Mouse (Mus musculus) cerebellum, adult 9-11 months (tissue): Measurements from ENCODE around the gene Smarcc1.
"Not testable (repeated sequence)": the region's sequence is repeated elsewhere in the genome, so short reads cannot be mapped to it uniquely, and the experiment has no call there.

ENCODE experiments used
- DNase-seq: peaks from one replicate; pipeline ENCODE4 v3.0.0; 2022

The Smarcc1 gene

DNA sequence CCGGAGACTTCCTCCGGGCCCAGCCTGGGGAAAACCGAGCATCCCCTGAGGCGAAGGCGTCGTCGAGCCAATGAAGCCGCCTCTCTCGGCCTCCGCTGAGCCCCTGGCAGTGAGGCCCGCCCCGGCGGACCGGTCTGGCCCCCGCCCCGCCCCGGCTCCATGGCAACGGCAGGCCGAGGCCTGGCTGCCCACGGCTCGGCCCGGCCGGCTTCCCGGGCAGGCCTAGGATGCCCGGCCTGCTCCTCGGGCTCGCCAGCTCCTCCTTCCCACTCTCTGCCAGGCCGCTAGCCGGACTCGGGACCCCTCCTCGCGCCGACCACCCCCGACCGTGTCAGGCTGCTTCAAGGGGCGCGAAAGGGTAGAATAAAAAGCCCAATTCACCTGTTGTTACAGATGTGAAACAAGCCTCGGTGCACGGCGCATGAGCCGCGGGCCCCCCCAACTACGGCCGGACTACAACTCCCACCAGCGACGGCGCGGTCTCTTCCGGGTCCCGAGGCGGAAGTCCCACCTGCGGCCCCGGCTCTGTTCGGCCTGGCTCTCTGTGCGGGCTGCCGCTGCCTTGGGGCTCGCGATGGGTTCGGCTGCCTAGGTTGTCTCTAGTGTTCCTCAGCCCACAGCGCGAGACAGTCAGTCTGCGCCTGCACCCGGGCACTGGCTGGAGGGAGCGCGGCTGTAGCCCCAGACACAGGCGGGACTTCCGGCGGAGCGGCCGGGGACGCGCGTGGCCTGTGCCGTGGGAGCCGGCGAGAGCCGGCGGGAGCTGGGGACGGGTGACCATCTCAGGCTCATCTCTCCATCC lies at the start of gene Smarcc1:
Gene Smarcc1 (plus strand): TSS at position 732 of the 802 bp plus-strand sequence.
- peak; percentile 86 for DNase-seq

DNA sequence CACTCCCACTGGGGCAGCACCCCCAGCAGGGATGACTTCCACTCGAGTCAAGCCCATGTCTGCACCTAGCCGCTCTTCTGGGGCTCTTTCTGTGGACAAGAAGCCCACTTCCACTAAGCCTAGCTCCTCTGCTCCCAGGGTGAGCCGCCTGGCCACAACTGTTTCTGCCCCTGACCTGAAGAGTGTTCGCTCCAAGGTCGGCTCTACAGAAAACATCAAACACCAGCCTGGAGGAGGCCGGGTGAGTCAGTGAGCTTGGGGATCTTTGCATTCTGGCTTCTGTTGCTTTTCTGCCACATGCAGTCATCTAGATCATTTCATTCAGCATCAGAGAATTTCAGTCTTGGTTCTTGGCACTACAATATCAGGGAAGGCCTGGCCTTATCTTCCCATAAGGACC lies 48.8 kb upstream of the Smarcc1 start:
- no peak for DNase-seq

DNA sequence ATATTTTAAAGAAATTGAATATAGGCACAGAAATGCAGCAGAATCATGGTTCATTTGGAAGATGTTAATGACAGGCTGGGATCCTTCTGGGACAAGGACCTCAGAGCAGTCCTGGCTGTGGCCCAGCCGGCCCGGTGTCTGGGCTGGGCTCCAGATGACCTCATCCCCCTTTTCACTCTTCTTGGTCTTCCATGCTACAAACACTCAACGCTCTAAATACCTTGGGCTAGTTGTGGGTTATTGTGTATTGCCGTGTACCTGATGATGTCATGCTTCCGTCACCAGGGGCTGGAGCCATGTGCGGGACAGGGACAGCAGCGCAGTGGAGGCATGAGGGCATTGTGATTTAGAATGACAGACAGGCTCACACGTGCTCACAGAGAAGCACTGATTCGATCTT lies 47.1 kb upstream of the Smarcc1 start:
- DNase-seq = peak; percentile 85

DNA sequence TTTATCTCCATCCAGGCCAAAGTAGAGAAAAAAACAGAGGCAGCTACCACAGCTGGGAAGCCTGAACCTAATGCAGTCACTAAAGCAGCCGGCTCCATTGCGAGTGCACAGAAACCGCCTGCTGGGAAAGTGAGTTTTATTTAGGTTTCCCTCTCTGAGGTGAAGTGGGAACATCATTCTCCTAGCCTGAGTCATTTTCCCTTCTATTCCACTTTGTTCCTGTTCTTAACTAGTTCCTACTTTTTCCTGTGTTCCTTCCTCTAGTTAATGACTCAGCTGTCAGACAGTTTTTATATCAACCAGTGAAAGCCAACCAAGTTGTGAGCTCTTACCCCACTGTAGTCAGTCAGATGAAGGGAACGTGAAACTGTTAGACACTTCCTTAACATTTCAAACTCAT lies 46.5 kb upstream of the Smarcc1 start:
- no peak for DNase-seq

DNA sequence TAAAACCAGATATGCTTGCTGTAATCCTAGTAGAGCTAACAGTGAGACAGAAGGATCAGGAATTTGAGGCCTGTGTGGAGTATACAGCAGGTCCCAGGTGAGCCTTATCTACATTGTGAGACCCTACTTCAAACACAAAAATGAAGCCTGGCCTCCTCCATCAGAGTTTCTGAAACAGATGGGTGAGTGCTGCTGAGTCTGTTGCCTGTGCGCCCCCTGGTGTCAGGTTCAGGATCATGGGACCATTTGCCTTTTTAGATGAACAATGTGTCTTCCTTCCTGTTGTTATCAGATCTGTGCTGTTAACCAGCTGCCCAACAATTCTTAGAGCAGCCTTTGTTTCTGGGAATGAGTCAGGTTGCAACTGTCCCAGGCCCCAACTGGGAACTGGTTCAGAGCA lies 45.7 kb upstream of the Smarcc1 start:
- DNase-seq = peak; percentile 80

DNA sequence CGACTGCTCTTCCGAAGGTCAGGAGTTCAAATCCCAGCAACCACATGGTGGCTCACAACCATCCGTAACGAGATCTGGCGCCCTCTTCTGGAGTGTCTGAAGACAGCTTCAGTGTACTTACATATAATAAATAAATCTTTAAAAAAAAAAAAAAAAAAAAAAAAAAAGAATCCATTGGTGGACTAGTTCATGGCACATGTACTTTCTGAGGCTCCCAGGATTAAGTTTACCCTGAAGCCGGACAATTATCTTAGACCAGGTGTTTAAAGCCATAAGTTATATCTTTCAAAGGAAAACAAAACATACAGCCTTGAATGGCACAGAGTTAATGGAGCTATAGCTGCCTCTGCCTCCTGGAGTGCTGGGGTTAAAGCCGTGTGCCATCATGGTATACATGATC lies 41.0 kb upstream of the Smarcc1 start:
- not testable (repeated sequence) for DNase-seq

DNA sequence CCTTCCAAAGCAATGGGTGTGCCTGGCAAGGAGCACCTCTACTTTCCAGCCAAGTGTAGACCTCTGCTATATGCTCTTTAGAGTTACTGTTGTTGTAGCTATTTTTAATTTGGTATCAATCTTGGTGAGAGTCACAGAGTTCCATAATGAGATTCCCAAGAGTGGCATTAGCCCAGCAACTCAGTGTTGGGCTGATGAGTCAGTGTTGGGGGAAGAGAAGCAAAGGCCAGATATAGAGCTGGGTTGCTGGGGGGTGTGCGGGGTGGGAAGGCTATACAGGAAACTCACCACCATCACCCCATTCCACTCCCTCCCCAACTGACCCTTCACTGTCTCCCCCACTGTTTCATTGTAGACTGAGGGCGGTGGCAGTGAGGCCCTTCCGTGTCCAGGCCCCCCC lies 36.4 kb upstream of the Smarcc1 start:
- DNase-seq = no peak

DNA sequence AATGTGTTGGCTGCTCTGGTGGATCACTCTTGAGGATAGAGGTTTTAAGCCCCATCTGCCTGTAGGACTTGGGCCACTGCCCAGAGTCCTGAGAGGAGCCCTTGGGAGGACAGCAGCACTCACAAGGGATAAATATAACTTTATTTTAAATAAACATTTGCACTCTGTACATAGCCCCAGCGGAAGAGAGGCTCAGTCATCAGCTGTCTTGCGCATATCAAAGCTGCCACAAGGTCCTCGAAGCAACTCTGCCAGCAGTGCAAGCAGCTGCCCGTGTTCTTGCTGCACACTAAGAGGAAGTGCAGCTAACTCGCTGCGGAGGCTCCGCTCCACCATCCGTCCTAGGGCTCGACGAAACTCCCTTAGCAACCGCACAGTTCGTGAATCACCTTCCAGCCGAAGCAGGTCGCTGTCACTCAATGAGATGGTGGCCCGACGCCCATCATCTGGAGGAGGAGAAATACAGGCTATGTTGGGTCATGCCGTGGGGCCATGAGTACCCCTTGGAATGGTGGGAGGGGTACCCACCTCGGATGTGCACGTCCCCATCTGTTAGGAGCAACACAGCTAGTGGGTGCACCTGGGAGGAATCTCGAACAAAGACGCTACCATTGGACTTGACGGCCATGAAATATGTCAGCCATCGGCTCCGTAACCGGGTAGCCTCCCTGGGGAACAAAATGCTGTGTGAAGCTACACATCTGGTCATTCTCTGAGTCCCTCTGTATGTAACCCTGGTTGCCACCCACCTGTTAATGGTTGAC lies 33.1 kb upstream of the Smarcc1 start:
- no peak for DNase-seq

DNA sequence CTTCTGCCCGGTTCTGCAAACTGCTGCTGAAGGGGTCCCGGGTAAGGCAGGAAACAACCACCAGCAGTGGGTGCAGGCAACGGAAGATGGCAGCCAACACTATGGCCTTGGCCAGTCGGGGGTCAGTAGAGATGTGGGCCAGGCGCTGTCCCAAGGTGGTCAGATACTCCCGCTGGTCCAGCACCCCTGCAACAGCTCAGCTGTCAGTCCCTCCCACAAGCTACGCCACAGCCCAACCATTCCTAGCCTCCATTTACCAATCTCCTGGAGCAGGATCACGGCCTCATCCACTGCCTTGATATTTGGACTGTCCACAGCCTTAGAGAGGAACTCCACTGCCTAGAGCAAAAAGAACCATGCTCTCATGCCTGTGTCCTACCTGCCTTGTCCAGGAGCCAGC lies 31.8 kb upstream of the Smarcc1 start:
- no peak for DNase-seq

DNA sequence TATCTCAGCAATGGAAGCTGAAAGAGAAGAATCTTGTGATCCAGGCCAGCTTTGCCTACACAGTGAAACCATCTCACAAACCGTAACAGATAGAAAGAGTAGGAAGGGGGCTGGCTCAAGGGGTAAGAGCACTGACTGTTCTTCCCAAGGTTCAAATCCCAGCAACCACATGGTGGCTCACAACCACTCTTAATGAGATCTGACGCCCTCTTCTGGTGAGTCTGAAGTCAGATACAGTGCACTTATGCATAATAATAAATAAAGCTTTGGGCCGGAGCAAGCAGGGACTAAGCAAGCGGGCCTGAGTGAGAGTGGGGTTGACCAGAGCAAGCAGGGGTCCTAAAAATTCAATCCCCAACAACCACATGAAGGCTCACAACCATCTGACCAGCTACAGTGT lies 24.2 kb upstream of the Smarcc1 start:
- no peak for DNase-seq

DNA sequence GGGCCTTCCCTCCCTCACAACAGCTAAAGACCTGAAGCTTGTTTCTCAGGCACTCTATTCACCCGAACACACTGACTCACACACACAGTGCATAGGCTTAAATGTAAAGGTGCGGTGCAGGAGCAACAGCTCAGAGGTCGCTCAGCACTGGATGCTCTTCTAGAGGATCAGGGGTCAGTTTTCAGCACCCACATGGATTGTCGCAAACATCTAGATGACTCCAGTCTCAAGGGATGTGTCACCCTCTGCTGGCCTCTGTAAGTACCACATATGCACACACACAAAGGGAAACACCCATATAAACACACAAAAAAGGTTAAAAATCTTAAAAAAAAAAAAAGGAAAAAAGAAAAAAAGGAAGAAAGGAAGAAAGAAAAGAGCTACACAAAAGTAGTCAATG lies 22.7 kb upstream of the Smarcc1 start:
- no peak for DNase-seq

DNA sequence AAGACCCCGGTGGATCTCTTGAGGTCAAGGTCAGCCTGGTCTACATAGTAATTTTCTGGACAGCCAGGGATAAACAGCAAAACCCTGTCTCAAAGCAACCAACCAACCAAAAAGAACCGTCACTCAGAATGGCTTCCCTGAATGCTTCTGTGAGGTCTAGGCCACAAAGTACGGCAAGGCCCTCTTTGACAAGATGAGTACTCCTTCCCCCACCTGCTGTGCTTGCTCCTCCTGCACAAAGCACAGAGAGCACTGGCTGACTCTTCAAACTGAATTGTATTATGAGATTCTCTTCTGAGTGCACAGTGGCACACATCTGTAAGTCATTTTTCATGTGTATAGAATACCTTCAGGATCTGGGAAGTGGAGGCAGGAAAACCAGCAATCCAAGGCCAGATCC lies 19.7 kb upstream of the Smarcc1 start:
- DNase-seq = no peak

DNA sequence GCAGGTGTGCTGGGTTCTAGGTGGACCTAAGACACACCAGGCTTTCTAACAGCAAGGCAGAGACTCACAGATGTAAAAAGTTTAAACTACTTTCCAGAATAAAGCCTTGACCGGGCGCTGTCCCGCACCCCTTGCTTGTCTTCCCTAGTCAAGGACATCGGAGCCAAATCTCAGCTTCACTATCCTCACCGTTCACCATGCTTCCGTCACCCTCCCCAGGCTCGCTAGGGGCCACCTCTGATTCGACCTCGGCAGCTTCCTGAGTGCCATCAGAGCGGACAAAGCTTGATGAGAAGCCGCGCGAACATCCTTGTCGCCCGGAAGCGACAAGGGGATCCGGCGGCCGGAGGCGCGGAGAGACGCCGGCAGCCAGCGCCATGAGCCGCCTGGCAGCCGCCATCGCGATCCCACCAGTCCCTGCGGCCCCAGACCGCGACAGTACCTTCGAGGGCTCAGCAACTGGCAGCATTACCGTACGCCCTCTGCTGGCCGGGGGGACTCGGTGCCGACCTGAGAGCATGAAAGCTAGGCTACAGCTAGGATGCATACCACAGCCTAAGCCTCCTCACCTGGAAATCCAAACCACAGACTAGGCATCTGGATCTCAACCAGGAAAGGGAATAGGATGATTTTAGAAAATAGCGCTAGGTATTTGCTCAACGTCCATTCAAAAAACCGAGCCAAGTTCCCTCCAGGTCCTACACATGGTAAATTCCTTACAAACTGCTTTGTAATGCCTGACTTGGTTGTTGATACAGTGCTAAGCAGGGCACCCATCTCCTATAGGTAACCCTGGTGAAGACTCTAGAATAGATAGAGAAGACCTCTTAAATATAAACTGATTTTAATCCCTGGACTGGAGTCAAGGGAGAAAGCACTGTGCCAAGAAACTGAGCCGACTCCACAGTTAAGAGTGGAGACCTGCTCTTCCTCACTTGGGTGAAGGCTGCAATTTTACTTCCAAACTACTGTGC lies 16.6 kb upstream of the Smarcc1 start:
- DNase-seq = peak; percentile 90

DNA sequence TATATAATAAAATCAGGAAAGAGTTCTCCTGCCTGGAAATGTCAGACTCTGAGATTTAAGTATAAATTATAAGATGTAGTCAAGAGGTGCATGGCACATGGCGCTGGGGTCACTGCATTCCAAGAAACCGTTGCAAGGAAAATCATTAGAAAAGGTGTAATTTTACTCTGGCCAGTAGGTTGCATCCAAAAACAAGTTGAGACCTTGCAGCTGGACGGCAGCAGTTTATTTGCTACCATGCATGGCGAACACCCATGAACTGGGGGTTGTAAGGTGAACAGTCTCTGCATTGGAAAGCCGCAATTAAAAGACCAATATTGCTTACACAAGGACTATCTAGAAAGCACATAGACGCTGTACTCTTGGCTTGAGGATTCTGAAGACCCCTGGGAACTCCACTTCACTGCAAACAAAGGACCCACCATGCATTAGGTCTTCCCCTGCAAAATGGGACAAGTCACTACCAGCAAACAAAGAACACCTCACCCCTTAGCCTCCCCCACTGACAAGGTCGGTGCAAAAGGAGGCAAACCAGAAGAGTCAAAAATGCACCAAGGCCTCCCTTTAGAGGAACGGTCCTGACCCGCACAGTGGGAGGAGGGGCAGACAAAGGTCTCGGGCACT lies 1.0 kb upstream of the Smarcc1 start:
- DNase-seq = no peak

DNA sequence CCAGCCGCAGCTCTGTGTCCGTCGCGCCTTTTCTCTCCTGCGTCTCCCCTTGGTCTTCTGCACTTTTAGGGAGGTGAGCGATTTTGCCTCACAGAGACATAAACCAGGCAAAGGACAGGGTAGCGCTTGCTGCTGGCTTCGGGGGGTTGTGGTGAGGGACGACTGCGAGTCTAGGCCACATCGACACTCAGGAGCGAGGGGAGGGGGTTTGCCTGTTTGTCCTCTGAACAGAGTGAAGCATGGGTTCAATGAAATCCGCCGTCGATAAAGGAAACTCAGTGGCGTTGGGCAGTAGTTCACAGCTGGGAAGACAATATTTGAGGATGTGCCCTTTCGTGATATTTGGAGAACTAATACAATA lies 251 bp downstream of the Smarcc1 start, which contains the start of gene Dhx30:
Gene Dhx30 (minus strand): TSS at position 52 of the 361 bp plus-strand sequence.
- no peak for DNase-seq

DNA sequence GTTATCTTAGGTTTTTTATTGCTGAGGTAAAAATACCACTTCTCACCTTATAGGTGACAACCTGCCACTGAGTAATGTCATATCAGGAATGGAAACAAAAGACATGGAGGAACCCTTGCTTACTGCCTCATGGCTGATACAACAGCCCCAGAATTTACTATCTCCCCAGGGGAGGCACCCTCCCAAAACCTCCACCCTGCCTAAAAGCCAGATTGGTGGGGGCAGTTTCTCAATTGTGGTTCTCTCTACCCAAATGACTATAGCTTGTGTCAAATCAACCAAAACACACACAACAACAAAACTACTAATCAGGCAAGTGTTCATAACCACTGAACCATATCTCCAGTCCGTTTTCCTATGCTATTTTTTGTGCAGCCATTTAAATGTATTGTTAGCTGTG lies 741 bp downstream of the Smarcc1 start:
- no peak for DNase-seq

DNA sequence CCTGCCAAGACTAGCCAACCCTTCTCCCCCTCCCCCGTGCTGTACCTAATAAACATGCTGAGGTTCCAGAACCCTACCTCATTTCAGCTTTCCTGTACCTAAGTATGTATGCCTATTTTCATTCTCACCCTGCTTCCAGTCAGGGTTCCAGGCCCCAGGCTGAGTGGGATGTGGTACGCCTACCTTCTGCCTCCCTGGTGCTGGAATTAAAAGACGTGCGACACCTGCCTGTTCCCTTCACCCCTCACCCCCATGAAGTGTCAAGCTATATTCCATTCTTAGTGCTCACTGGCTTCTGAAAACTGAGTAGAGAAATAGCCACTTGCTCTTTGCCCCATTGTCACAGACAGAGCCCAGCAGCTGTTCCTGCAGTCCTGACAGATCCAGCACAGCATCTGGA lies 3.9 kb downstream of the Smarcc1 start:
- DNase-seq = no peak

DNA sequence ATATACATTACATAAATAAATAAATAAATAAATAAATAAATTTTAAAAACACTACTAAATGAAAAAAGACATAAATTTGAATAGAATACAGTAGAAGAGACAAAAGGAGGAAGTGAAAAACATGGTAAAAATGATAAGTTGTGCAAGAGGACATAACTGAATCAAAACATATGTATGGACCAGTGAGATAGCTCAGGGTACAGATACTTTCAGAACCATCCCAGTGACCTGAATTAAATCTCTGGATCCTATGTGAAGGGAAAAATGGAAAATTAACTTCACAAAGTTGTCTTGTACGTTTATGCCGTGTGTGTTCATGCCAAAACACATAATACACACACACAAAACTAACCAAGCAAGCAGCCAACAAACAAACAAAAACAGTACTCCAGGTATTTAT lies 5.8 kb downstream of the Smarcc1 start:
- DNase-seq = no peak

DNA sequence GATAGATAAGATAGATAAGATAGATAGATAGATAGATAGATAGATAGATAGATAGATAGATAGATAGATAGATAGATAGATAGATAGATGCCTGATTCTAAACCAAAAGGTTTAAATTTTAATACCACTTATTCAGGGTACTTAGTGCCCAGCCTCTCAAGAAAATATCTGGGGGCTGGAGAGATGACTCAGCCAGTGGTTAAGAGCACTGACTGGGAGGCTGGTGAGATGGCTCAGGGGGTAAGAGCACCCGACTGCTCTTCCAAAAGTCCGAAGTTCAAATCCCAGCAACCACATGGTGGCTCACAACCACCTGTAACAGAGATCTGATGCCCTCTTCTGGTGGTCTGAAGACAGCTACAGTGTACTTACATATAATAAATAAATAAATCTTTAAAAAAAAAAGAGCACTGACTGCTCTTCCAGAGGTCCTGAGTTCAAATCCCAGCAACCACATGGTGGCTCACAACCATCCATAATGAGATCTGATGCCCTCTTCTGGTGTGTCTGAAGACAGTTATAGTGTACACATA lies 6.6 kb downstream of the Smarcc1 start:
- DNase-seq = not testable (repeated sequence)

DNA sequence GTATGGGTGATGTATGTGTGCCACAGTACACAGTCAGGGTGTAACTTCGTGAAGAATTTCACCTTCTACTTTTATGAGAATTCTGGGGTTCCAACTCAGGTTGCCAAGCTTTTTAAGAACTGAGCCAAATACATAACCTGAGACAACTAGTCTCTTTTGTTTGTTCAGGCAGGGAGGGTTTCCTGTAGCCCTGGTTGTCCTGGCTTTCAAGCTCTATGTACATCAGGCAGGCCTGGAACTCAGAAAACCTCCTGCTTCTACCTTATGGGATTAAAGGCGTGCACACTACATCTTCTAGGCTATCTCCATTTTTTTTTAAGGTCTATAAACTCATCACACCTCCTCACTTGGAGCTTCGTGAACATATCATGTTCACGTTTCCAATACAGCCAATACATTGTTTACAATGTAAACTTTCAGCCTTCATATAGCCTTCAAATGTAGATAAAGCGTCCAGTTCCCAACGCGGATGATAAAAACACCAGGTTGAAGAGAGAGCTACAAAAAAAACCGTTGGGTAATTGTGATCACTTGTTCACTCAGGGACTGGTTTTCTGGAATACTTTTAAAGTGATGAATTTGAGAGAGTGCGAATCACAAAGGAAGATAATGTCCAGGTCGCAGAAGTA lies 13.5 kb downstream of the Smarcc1 start:
- no peak for DNase-seq

DNA sequence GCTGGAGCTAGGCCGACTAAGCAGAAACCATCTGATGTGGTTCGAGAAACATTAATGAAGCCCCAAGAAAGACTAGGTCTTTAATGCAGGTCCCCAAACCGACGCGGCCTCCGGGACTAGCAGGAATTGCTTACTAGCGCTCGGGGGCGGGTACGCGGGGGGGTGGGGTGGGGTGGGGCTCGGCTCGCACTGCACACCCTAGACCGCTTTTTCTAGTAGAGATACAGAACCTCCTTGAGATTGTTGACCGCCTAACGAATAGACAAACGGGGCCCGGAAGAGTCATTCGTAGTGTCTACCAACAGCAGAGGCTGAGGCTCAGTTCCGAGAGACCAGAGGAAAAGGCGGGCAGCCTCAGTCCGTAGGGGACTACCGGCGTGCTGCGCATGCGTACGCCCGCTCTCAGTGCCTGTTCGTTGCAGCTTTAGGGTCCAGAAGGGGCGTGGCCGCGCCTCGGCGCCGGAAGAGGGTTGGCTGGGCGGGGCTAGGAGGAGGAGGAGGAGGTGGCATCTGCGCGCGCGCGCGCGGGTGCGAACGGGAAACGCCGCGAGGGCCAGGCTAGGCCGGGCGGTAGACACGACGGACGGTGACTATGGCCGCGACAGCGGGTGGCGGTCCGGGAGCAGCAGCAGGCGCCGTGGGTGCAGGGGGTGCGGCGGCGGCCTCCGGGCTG lies 14.2 kb downstream of the Smarcc1 start:
- peak; percentile 99 for DNase-seq
